Mouse (Mus musculus) MEL (cell line): ENCODE measurements around the gene Upk3b.

Experiments
- BHLHE40 ChIP-seq: IDR thresholded peaks from 2 replicates; pipeline ENCODE4 v1.6.1; 2012; ENCODE audit warnings: low read depth, mild to moderate bottlenecking, inconsistent platforms, low read length, improper control_type of control experiment, borderline replicate concordance
- CHD2 ChIP-seq: IDR thresholded peaks from 2 replicates; pipeline ENCODE4 v1.6.1; 2011; ENCODE audit warnings: low read length, improper control_type of control experiment
- CTCF ChIP-seq, 3 experiments: IDR thresholded peaks in 2 of 3; conservative IDR thresholded peaks in 1 of 3; 2 replicates each; pipeline ENCODE4 v1.5.1; 2011 to 2012; ENCODE audit warnings: low read length in 3 of 3, low read depth in 2 of 3, mild to moderate bottlenecking in 2 of 3, improper control_type of control experiment in 1 of 3, inconsistent platforms in 1 of 3, mixed read lengths in 1 of 3, moderate library complexity in 1 of 3; ENCODE audit not compliant: control insufficient read depth in 1 of 3, insufficient read depth in 1 of 3, poor library complexity in 1 of 3, severe bottlenecking in 1 of 3
- EP300 ChIP-seq, 2 experiments: IDR thresholded peaks; 2 replicates each; pipeline ENCODE4 v1.6.1; 2011; ENCODE audit warnings: improper control_type of control experiment in 2 of 2, low read length in 2 of 2, low read depth in 1 of 2, mild to moderate bottlenecking in 1 of 2
- HCFC1 ChIP-seq: IDR thresholded peaks from 2 replicates; pipeline ENCODE4 v1.6.1; 2012; ENCODE audit warnings: low read depth, mild to moderate bottlenecking, inconsistent platforms, low read length, improper control_type of control experiment, moderate library complexity
- MAX ChIP-seq: IDR thresholded peaks from 2 replicates; pipeline ENCODE4 v1.6.1; 2011; ENCODE audit warnings: low read length, improper control_type of control experiment
- POLR2A ChIP-seq, 2 experiments: IDR thresholded peaks; 2 replicates each; pipeline ENCODE4 v1.6.1; 2011 to 2012; ENCODE audit warnings: low read length in 2 of 2, mild to moderate bottlenecking in 2 of 2, control low read depth in 1 of 2, improper control_type of control experiment in 1 of 2, low read depth in 1 of 2, moderate library complexity in 1 of 2; ENCODE audit not compliant: control insufficient read depth in 1 of 2, insufficient read depth in 1 of 2, poor library complexity in 1 of 2
- TBP ChIP-seq: IDR thresholded peaks from 2 replicates; pipeline ENCODE4 v1.8.0; 2011; ENCODE audit warnings: low read depth, low read length, improper control_type of control experiment
- USF1 ChIP-seq: IDR thresholded peaks from 2 replicates; pipeline ENCODE4 v1.6.1; 2014; ENCODE audit warnings: low read depth, mild to moderate bottlenecking, inconsistent platforms, low read length, improper control_type of control experiment, moderate library complexity
- USF2 ChIP-seq, 2 experiments: IDR thresholded peaks; 2 replicates each; pipeline ENCODE4 v1.6.1; 2011 to 2012; ENCODE audit warnings: improper control_type of control experiment in 2 of 2, low read length in 2 of 2, borderline replicate concordance in 1 of 2, inconsistent platforms in 1 of 2, low read depth in 1 of 2, mild to moderate bottlenecking in 1 of 2; ENCODE audit not compliant: insufficient read depth in 1 of 2
- ZC3H11A ChIP-seq: IDR thresholded peaks from 2 replicates; pipeline ENCODE4 v1.6.1; 2012; ENCODE audit warnings: low read depth, mild to moderate bottlenecking, inconsistent platforms, low read length, improper control_type of control experiment

GRCm38 (mm10) chr5:136084891-136085651, 46.8 kb downstream of the Upk3b start:
- no peak for TF ChIP-seq HCFC1
- TF ChIP-seq CTCF (IDR thresholded peaks at IDR 0.05 in 2 of 3, conservative IDR thresholded peaks at IDR 0.05 in 1 of 3; ENCODE audit: control insufficient read depth in 1 of 3, insufficient read depth in 1 of 3, low read depth in 2 of 3, low read length in 3 of 3, poor library complexity in 1 of 3, severe bottlenecking in 1 of 3): no peak
- TF ChIP-seq BHLHE40: no peak
- no peak for TF ChIP-seq POLR2A (IDR thresholded peaks at IDR 0.05; ENCODE audit: control insufficient read depth in 1 of 2, insufficient read depth in 1 of 2, low read depth in 1 of 2, low read length in 2 of 2, poor library complexity in 1 of 2)
- TF ChIP-seq EP300 (IDR thresholded peaks at IDR 0.05; ENCODE audit: low read depth in 1 of 2, low read length in 2 of 2): no peak
- no peak for TF ChIP-seq ZC3H11A
- TF ChIP-seq USF1: no peak
- TF ChIP-seq USF2 (IDR thresholded peaks at IDR 0.05; ENCODE audit: borderline replicate concordance in 1 of 2, insufficient read depth in 1 of 2, low read depth in 1 of 2, low read length in 2 of 2): no peak
- TF ChIP-seq TBP: no peak
- TF ChIP-seq CHD2: no peak
- no peak for TF ChIP-seq MAX
